Mouse (Mus musculus): ENCODE data around the gene I830077J02Rik.

Gene I830077J02Rik

DNA sequence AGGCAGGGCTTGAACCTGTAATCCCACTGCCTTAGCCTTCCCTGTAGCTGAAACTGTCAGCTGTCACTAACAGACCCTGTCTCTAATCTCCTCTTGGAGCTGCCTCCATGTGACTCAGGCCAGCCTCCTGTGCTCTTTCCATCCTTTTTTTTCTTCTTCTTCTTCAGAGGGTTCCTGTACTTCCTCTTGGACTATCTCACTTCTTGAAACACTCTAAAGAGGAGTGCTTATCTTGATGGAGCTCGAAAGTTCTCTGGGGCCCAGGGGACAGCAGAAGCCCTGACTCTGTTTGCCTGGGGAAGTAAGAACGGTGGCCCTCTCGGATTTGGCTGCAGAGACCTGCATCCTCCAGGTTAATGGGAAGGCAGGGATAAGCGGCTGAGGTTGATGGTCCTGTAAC is 28.3 kb downstream of the I830077J02Rik start:
- TF ChIP-seq GATA4 (IDR thresholded peaks at IDR 0.05; ENCODE audit: insufficient replicate concordance, low read length), result no peak

DNA sequence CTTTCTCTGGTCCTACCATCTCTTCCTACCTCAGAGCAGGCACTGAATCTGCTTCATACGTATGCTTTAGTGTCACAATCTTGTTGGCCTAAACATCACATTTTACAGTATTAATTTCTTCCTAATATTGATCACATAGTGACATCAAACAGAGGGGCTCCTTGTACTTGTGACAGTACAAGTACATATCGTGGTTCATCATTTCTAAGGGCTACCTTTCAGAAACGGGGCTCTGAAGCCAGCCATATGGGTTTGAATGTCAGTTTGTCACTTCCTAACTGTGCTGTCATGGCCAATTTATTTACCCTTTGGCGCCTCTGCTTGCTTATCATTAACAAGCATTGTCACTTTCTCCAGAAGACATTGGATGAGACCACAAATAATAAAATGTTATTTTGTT is 31.0 kb downstream of the I830077J02Rik start:
- no peak for TF ChIP-seq GATA4 (IDR thresholded peaks at IDR 0.05; ENCODE audit: insufficient replicate concordance, low read length)

DNA sequence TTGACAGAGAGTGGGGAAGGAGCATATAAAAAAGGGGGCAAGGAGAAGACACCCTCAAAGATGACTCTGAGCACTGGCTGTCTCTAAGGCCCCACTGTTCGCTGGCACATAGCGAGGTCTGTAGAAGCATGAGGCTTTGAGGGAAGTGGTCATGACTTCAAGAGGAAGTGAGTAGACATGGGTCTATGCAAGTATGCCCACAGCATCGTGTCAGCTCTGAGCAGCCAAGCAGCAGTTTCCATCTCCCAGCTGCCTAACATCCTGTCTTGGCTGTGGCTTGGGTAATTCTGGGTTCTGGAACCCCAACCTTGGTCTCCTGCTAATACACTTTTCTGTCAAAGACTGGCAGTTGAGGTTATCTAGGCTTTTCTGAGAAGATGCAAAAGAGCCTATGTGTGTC is 31.7 kb downstream of the I830077J02Rik start:
- no peak for TF ChIP-seq GATA4 (IDR thresholded peaks at IDR 0.05; ENCODE audit: insufficient replicate concordance, low read length)

DNA sequence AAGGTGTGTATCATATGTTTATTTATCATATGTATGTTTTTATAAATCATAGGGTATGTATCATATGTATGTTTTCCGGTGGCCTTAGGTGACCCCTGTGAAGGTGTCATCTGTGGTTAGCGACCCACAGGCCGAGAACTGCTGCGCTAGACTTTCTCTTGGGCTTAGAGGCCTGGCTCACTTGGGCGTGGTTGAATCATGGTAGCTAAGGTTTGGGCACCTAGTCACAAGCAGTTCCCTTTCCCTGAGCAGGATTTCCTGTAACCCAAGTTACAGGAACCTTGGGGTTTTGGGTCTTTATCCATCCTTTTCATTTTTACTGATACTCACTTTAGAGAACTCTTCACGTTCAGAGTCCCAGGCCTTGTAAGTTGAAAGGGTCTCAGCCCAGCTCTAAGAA is 32.2 kb downstream of the I830077J02Rik start:
- TF ChIP-seq GATA4 (IDR thresholded peaks at IDR 0.05; ENCODE audit: insufficient replicate concordance, low read length), result no peak

DNA sequence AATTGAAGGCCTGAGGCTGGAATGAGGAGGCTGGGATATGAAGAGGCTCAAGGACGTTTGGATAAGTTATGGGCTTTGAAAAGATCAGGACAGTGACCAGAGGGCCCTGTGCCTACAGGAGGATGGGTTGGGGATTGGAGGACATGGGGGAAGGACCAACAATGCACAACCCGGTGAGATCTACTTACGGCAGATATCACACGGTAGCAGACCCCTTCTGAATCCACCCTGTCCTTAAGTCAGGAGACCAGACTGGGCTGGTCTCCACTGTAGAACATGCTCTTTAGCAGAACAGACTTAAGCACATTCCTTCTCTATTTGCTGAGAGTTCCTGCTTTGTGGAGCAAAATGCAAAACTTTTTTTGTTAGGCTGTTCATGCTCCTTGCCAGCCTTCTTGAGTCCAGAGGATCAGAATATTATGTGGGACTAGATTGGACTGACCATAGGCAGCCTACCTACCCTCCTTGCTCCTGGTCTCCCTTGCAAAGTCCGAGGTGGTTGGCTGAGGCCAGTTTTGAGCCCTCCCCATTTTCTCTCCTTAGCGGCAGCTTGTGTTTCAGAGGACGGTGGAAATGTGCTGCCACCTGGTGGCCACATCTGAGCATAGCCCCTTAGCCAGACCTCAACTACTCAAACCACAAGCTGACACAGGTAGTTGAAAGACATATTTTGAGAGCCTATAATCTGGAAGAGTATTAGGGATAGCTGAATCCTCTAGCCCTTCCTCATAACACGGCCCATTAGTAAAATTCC is 32.9 kb downstream of the I830077J02Rik start:
- no peak for TF ChIP-seq GATA4 (IDR thresholded peaks at IDR 0.05; ENCODE audit: insufficient replicate concordance, low read length)

DNA sequence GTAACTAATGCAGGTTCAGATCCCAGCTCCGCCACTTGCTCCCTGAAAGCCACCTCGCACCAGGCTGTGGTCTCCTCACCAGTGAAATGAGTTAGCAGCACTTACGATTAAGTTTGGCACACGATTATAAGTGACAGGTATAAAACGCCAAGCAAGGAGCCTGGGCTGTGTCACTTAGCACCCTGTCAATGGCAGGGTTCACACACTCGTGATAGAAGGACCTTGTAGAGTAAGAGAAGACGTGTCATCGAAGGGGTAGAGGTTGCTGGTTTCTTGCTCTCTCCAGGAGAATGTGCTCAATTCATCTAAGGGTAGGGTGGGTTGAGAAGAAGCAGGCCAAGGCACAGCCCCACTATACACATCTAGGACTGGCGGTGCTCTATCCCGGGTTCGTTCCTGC is 33.6 kb downstream of the I830077J02Rik start:
- TF ChIP-seq GATA4 (IDR thresholded peaks at IDR 0.05; ENCODE audit: insufficient replicate concordance, low read length), result no peak

DNA sequence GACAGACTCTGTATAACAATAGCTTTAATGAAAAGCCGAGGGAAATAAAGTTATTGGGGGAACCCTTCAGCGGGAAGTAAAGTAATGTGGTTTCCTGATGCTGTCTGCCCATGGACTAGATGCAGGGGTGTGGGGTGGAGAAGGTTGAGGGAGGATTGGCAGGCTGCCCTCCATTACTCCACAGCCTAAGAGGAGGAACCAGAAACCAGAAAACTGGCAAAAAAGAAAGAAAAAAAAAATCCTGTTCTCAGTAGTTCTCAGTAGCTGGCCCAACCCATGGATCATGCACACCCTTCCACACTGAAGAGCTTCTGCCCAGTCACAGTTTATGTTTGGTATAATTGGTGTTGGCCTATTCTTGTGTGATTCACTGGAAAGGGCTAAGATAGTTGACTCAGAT is 34.1 kb downstream of the I830077J02Rik start:
- no peak for TF ChIP-seq GATA4 (IDR thresholded peaks at IDR 0.05; ENCODE audit: insufficient replicate concordance, low read length)

DNA sequence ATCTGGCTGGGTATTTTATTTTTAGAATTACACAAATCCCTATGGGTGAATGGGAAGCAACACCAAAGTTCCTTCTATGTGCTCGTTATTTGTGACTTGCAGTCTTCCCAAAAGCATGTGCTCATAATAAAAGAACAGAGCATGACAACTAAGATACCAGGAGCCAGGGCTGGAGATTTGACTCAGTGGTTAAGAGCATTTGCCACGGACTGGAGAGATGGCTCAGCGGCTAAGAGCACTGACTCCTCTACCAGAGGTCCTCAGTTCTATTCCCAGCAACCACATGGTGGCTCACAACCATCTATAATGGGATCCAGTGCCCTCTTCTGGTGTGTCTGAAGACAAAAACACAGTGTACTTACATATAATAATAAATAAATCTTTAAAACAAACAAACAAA is 35.7 kb downstream of the I830077J02Rik start:
- no peak for TF ChIP-seq GATA4 (IDR thresholded peaks at IDR 0.05; ENCODE audit: insufficient replicate concordance, low read length)

DNA sequence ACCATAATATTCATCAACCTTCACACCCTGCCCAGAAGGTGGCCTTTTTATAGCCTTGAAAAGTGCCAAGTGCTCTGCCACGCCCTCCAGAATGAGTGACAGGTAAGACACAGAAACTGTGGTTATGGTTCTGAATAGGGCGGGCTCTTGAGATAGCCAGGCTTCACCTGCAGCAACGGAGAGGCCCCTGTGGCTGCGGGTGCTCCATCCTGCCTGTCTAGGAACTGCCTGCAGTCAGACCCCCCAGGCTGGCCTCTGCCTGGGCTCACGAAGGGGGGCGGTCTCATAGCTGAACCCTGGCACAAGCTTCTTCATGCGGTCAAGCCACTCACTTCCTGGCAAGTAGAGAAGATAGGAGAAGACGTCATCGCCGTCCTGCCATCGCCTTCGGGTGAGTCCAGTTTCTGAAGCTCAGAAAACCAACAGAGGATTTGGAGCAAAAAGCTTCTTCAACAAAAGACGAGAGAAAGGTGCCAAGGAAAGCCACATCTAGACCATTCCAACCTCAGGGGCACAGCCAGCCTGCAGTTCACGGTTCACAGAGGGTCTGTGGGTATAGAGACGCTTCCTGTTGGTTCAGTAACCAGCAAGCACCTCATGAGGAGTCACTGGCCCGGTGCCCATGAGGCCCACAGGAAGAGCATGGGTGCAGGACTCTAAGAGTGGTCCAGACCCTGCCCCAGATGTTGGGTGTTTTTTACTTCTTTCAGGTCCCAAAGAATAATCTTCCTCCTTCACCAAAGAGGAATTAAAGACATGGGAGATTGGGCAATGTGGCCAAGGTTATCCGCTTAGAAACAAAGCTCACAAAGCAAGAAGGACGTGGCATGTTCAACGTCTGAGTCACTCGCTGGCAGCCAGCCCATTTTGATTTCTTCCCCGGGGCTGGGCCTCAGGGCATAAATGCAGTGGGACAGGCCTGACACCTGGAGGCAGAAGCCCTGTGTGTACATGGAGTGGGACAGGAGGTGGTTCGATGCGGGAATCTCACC is 37.6 kb downstream of the I830077J02Rik start:
- peak; percentile 16; the same call in 1 of the 2 replicates for TF ChIP-seq GATA4 (IDR thresholded peaks at IDR 0.05; ENCODE audit: insufficient replicate concordance, low read length)

DNA sequence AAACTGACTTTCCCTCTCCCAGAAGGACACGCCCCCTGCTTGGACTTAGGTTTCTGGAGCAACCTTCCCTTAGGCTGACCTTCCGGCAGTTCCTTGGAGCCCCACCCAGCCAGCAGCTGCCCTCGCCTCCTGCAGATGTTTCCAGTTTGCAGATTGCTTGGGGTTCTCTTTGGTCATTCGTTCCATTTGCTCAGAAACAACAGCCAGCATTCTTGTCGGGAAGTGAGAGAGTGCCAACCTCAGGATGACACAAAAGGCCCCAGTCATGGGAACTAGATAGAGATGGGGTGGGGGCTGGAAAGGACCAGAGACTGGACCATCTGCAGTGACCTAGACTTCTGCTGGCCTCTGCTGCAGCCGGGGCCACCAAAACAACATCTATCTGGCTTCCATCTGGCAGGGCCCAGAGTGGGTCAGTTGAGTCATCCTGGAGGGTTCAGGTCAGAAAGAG is 38.5 kb downstream of the I830077J02Rik start:
- no peak for TF ChIP-seq GATA4 (IDR thresholded peaks at IDR 0.05; ENCODE audit: insufficient replicate concordance, low read length)

DNA sequence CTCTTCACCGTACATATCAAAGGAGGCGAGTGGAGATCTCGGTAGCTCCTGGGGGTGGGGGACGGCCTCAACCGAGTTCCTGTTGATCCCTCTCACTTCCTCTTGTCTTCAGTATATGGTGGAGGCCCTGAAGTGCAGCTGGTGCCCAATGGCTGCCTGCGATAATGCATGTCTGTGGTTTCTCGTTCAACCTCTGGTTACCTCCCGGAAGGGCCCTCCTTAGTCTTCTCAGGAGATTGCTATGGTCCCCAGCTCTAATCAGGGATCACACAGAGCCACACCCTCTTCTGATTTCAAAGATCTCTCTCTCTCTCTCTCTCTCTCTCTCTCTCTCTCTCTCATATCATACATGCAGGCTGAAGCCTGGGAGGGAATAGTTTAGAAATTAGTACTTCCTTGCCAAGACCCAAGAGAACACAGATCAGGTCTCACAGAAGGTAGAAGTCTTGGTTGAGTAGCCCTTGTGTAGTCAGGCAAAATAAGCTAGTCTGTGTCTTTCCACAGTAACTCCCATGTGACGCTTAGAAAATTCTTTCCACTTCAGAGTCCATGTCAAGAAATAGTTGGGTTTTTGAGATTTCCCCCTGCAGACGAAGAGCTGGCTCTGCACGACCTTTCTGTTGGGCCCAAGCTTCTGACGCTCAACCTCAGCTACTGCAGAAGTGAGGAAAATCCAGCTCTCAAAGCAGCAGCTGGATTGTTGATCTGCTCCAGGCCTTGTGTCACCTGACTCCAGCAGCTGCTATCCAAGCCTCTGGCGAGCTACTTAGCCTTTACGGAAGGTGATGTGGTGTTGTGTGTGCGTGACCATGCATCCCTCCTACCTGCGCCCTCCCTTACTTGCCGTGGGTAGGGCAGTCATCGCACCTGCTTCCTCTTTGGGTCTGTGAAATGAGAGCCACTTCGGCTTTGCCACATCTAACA is 39.6 kb downstream of the I830077J02Rik start:
- TF ChIP-seq GATA4 (IDR thresholded peaks at IDR 0.05; ENCODE audit: insufficient replicate concordance, low read length), result no peak

DNA sequence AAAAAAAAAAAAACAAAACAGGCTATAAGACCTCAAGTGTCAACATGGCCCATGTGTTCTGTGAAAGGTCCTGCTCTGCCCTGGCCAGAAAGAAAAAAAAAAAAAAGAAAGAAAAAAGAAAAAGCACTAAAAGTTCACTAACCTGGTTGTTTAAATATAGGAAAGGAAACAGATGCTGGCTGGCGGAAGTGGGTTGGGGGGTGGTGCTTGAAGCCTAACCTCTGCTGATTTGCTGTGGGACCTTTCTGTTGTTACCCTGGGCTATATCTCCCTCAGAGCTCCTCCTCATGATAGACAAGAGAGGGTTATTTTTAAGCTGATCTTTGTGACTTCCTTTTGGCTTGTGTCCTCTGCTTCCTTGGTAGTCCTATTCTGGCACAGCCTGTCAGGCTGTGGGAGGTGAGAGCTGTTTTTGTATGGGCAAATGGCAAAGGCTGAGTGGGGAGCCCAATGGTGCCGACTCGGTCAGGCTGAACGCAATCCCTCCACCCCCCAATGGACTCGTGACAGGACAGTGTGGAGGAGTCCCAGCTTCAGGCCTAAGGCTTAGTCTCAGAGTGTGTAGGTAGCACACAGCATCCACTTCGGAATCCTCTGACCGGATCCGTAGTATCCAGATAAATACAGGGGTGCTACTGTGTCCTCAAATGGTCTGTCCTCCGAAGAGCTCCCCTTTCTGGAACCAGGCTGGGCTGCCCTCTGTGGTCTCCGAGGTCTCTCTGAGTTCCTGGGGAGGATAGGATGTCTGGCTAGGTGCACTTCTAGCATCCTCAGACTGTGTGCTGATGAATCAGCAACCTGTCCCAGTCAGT is 40.5 kb downstream of the I830077J02Rik start:
- peak; percentile 85 for TF ChIP-seq GATA4 (IDR thresholded peaks at IDR 0.05; ENCODE audit: insufficient replicate concordance, low read length)

DNA sequence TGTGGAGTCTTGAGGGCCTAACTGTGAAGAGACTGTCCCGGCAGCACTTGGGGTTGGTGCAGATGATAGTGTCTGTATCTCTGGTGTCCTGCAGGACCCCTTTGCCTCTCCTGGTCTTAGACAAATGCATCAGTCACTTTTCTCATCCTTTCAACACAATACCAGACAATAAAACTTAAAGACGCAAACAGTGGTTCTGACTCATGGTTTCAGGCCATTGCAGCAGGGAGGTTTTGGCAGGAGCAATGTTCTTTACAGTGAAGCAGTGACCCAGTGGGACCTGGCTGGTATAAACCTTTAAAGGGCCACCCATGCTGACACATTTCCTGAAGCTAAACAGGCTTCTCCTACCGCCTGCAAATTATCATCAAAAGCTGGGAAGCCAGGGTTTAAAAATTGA is 41.3 kb downstream of the I830077J02Rik start:
- no peak for TF ChIP-seq GATA4 (IDR thresholded peaks at IDR 0.05; ENCODE audit: insufficient replicate concordance, low read length)

DNA sequence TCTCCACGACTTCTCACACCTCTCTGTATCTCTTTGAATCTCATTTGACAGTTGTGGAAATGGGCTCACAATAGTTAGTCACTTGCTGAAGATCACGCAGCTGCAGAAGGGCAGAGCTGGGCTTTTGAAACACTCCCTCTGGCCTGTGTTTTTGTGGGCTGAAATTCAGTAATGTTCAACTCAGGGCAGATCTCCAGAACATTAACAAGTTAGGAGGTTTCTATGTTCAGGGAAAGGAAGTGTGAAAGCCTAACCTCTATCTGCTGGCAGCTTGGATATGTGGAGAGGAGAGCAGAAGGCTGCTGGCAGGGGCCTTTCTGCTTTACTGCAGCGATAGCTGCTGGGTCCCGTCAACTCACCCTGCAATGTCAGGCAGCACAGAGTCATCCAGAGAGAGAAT is 42.2 kb downstream of the I830077J02Rik start:
- no peak for TF ChIP-seq GATA4 (IDR thresholded peaks at IDR 0.05; ENCODE audit: insufficient replicate concordance, low read length)
